8 mouse cellular contexts compared by ENCODE assay signal in genomic region chr12:13249573-13249919, GRCm38 (mm10). TPM values are rescaled to one million over a fixed set of nuclear protein-coding genes. Genes with fewer than 3 reads are reported as not detected.
A peak's percentile ranks its signal among the peaks of the same experiment; 100 is the strongest.
DNase-seq lines count a peak whose midpoint lies in the region; ATAC-seq and TF ChIP-seq lines count a peak whose summit lies in the region.

No protein-coding gene starts in this region.

- 91% methylated on average over 3 of the region's 3 CpGs for WGBS in liver, adult 2 months
- 88% methylated on average over 3 of the region's 3 CpGs for WGBS in forebrain, embryonic 11.5 days
- WGBS in limb, embryonic 12.5 days = 87% methylated on average over 3 of the region's 3 CpGs
- WGBS in neural tube, embryonic 14.5 days = 85% methylated on average over 3 of the region's 3 CpGs

- H3K79me2 ChIP-seq in liver, adult 2 months (ENCODE audit: control insufficient read depth, insufficient read depth, low read length) = no peaks in the 10 kb centered on the region; the same call in 1 of the 2 replicates

- no peaks in the 10 kb centered on the region for H3K27me3 ChIP-seq in liver, adult 2 months (ENCODE audit: control insufficient read depth, insufficient read depth, low read length)
- no peaks in the 10 kb centered on the region for H3K27me3 ChIP-seq in forebrain, embryonic 11.5 days (ENCODE audit: control insufficient read depth, insufficient read depth, low read length)
- no peaks in the 10 kb centered on the region; the same call in 1 of the 2 replicates for H3K27me3 ChIP-seq in limb, embryonic 12.5 days
- no peaks in the 10 kb centered on the region for H3K27me3 ChIP-seq in neural tube, embryonic 14.5 days (ENCODE audit: control insufficient read depth, insufficient read depth, low read length)

- peak overlapping the region; percentile 56 for H3K4me2 ChIP-seq in forebrain, embryonic 11.5 days (ENCODE audit: low read depth, low read length, severe bottlenecking)
- H3K4me2 ChIP-seq in limb, embryonic 12.5 days = peak overlapping the region; percentile 58
- peak overlapping the region; percentile 49 for H3K4me2 ChIP-seq in neural tube, embryonic 14.5 days (ENCODE audit: low read depth, low read length)

- no peak for TF ChIP-seq POLR2A in liver, adult 2 months (IDR thresholded peaks at IDR 0.05; ENCODE audit: extremely low read depth, insufficient read depth, low read length)

- peaks cover 2% of the 10 kb centered on the region; the same call in 1 of the 2 replicates for H3K4me1 ChIP-seq in liver, adult 2 months (ENCODE audit: control insufficient read depth, insufficient read depth, low read length)
- H3K4me1 ChIP-seq in forebrain, embryonic 11.5 days (replicated peaks; ENCODE audit: control insufficient read depth, insufficient read depth, low read length) = no peaks in the 10 kb centered on the region; the same call in 1 of the 2 replicates
- H3K4me1 ChIP-seq in limb, embryonic 12.5 days (replicated peaks) = no peaks in the 10 kb centered on the region
- H3K4me1 ChIP-seq in neural tube, embryonic 14.5 days (ENCODE audit: control insufficient read depth, insufficient read depth, low read length) = 0 out of 2 replicates have a peak, but pooled peaks cover 5% of the 10 kb centered on the region

- H3K9ac ChIP-seq in liver, adult 2 months (ENCODE audit: low read depth, low read length) = no peak overlapping the region
- H3K9ac ChIP-seq in forebrain, embryonic 11.5 days (ENCODE audit: low read length) = peak overlapping the region; percentile 98
- 0 out of 2 replicates have a peak overlapping the region, but pooled peaks have one; percentile 88 for H3K9ac ChIP-seq in limb, embryonic 12.5 days (replicated peaks)
- peak overlapping the region; percentile 79 for H3K9ac ChIP-seq in neural tube, embryonic 14.5 days (replicated peaks; ENCODE audit: low read depth, low read length)

- H3K27ac ChIP-seq in liver, adult 2 months (replicated peaks; ENCODE audit: insufficient read depth, low read depth, low read length) = 0 out of 2 replicates have a peak overlapping the region, but pooled peaks have one; percentile 12
- H3K27ac ChIP-seq in forebrain, embryonic 11.5 days (ENCODE audit: low read depth, low read length) = no peak overlapping the region
- H3K27ac ChIP-seq in limb, embryonic 12.5 days = no peak overlapping the region
- peak overlapping the region; percentile 73; the same call in 1 of the 2 replicates for H3K27ac ChIP-seq in neural tube, embryonic 14.5 days (ENCODE audit: low read depth, low read length)

- no peak for DNase-seq in liver, adult 2 months (ENCODE audit: extremely low read depth, low read depth, low spot score)
- no peak for DNase-seq in liver
- no peak for DNase-seq in forebrain, embryonic 11.5 days (ENCODE audit: low spot score)
- no peak for DNase-seq in layer of hippocampus, postnatal 14 days (ENCODE audit: low spot score in 2 of 2)
- DNase-seq in T-cell, adult 2 months (ENCODE audit: low spot score) = no peak

- TF ChIP-seq CTCF in liver, adult 2 months (IDR thresholded peaks at IDR 0.05; ENCODE audit: low read depth, low read length) = no peak

- peak overlapping the region; percentile 97; the same call in 1 of the 2 replicates for H3K4me3 ChIP-seq in liver, adult 2 months (ENCODE audit: insufficient read depth, low read depth, low read length)
- peak overlapping the region; percentile 87 for H3K4me3 ChIP-seq in forebrain, embryonic 11.5 days (ENCODE audit: low read depth, low read length)
- peak overlapping the region; percentile 88 for H3K4me3 ChIP-seq in limb, embryonic 12.5 days (replicated peaks)
- peak overlapping the region; percentile 75 for H3K4me3 ChIP-seq in neural tube, embryonic 14.5 days (ENCODE audit: low read depth, low read length)

- H3K36me3 ChIP-seq in liver, adult 2 months (ENCODE audit: control insufficient read depth, insufficient read depth, low read length) = peaks cover 5% of the 10 kb centered on the region; the same call in 1 of the 2 replicates
- H3K36me3 ChIP-seq in forebrain, embryonic 11.5 days (ENCODE audit: control insufficient read depth, insufficient read depth, low read length) = no peaks in the 10 kb centered on the region
- H3K36me3 ChIP-seq in limb, embryonic 12.5 days = peaks cover under 1% of the 10 kb centered on the region
- peaks cover 5% of the 10 kb centered on the region; the same call in 1 of the 2 replicates for H3K36me3 ChIP-seq in neural tube, embryonic 14.5 days (ENCODE audit: control insufficient read depth, insufficient read depth, low read length)

- peak; percentile 37; the same call in 1 of the 2 replicates for ATAC-seq in forebrain, embryonic 11.5 days (replicated peaks; ENCODE audit: low FRiP score)
- ATAC-seq in limb, embryonic 12.5 days (ENCODE audit: insufficient number of reproducible peaks, insufficient read depth, low FRiP score, low TSS enrichment, low read depth) = peak; percentile 7; the same call in 1 of the 2 replicates
- ATAC-seq in neural tube, embryonic 14.5 days (ENCODE audit: low read depth) = peak; percentile 21; the same call in 1 of the 2 replicates
- ATAC-seq in cerebellum, adult (ENCODE audit: insufficient number of reproducible peaks, low FRiP score, low TSS enrichment) = no peak

- no peaks in the 10 kb centered on the region for H3K9me3 ChIP-seq in forebrain, embryonic 11.5 days (ENCODE audit: control insufficient read depth, low read length)
- no peaks in the 10 kb centered on the region for H3K9me3 ChIP-seq in limb, embryonic 12.5 days
- no peaks in the 10 kb centered on the region for H3K9me3 ChIP-seq in neural tube, embryonic 14.5 days (ENCODE audit: control insufficient read depth, low read length)

RNA-seq across cellular contexts. Expression of gene Ddx1, which starts 0.5 kb away (rescaled TPM):
- 34.8 and 50.5 TPM in 2 replicates for total RNA-seq in liver, adult 2 months (2014; rRNA removed)
- polyA plus RNA-seq in liver, adult 2 months (2012; rRNA removed) = 5.4 and 5.7 TPM in 2 replicates
- 194 and 201 TPM in 2 replicates for polyA plus RNA-seq in forebrain, embryonic 11.5 days (2014; fragmentation: Nextera tagmentation; extraction: Ambion mirVana)
- polyA plus RNA-seq in limb, embryonic 12.5 days (2016; fragmentation: Nextera tagmentation; extraction: Ambion mirVana) = 166 and 167 TPM in 2 replicates
- polyA plus RNA-seq in neural tube, embryonic 14.5 days (2014; fragmentation: Nextera tagmentation; extraction: Ambion mirVana) = 141 and 169 TPM in 2 replicates
- 100 to 1,000 TPM; 130 to 131 TPM for total RNA-seq in layer of hippocampus, postnatal 14 days (2021)

RNA-seq across cellular contexts. Expression of gene Nbas, which starts 19.4 kb away (rescaled TPM):
- 21.8 and 24.9 TPM in 2 replicates for total RNA-seq in liver, adult 2 months (2014; rRNA removed)
- polyA plus RNA-seq in liver, adult 2 months (2012; rRNA removed) = 8.7 and 10.7 TPM in 2 replicates
- polyA plus RNA-seq in forebrain, embryonic 11.5 days (2014; fragmentation: Nextera tagmentation; extraction: Ambion mirVana) = 15.9 and 18.9 TPM in 2 replicates
- 17.1 and 18.4 TPM in 2 replicates for polyA plus RNA-seq in limb, embryonic 12.5 days (2016; fragmentation: Nextera tagmentation; extraction: Ambion mirVana)
- 24.9 and 27.6 TPM in 2 replicates for polyA plus RNA-seq in neural tube, embryonic 14.5 days (2014; fragmentation: Nextera tagmentation; extraction: Ambion mirVana)
- 10 to 100 TPM; 29.6 to 31.3 TPM for total RNA-seq in layer of hippocampus, postnatal 14 days (2021)

Comparison
In these comparisons a context has a peak if more than half of its experiments do, and no peak if none do; other contexts are left out.
1. H3K27ac ChIP-seq: peak in liver, adult 2 months (single experiment) and neural tube, embryonic 14.5 days (single experiment); none in forebrain, embryonic 11.5 days (single experiment) and limb, embryonic 12.5 days (single experiment).
2. RNA of gene Ddx1, which starts 0.5 kb away (polyA plus RNA-seq): 194 to 201 TPM in forebrain, embryonic 11.5 days, 166 to 167 TPM in limb, embryonic 12.5 days and 141 to 169 TPM in neural tube, embryonic 14.5 days; 5.4 to 5.7 TPM in liver, adult 2 months; every median in the first group is over 10 times any median in the second.
3. Peak in every context shown above with its lines, with median percentiles within 50 percentile points of each other: H3K4me3 ChIP-seq and H3K4me2 ChIP-seq.